Mouse (Mus musculus) thymus, adult 2 months (tissue): Measurements from ENCODE around the gene Itpr1. TPM values are rescaled to one million over a fixed set of nuclear protein-coding genes. Genes with fewer than 3 reads are reported as not detected.

Source experiments
- DNase-seq: peaks from one replicate; pipeline ENCODE4 v3.0.0; 2021
- H3K27ac ChIP-seq: fragments of 200-500 bp; 2 replicates; pipeline ENCODE4 v1.5.1; 2012; ENCODE audit warnings: low read length, control low read depth; ENCODE audit not compliant: control insufficient read depth, insufficient read depth
- H3K27me3 ChIP-seq: fragments of 200-500 bp; 2 replicates; pipeline ENCODE4 v1.6.1; 2012; ENCODE audit warnings: mild to moderate bottlenecking, low read length, moderate library complexity, mixed read lengths; ENCODE audit not compliant: control insufficient read depth, insufficient read depth
- H3K36me3 ChIP-seq: fragments of 200-500 bp; 2 replicates; pipeline ENCODE4 v1.6.1; 2012; ENCODE audit warnings: mild to moderate bottlenecking, low read length, moderate library complexity; ENCODE audit not compliant: control insufficient read depth, insufficient read depth
- H3K4me1 ChIP-seq: fragments of 200-500 bp; replicated peaks from 2 replicates; pipeline ENCODE4 v1.6.1; 2012; ENCODE audit warnings: low read length; ENCODE audit not compliant: control insufficient read depth, insufficient read depth
- H3K4me3 ChIP-seq: fragments of 200-500 bp; 2 replicates; pipeline ENCODE4 v1.5.1; 2012; ENCODE audit warnings: mild to moderate bottlenecking, low read length, control low read depth, moderate library complexity; ENCODE audit not compliant: control insufficient read depth, insufficient read depth
- CTCF ChIP-seq: fragments of 200-500 bp; IDR thresholded peaks from 2 replicates; pipeline ENCODE4 v1.5.1; 2012; ENCODE audit warnings: mild to moderate bottlenecking, control low read depth, low read length, moderate library complexity, borderline replicate concordance; ENCODE audit not compliant: control insufficient read depth, poor library complexity, insufficient read depth; ENCODE audit errors: extremely low read depth
- POLR2A ChIP-seq: fragments of 200-500 bp; IDR thresholded peaks from 2 replicates; pipeline ENCODE4 v1.6.1; 2012; ENCODE audit warnings: mild to moderate bottlenecking, low read length, control low read depth, moderate library complexity; ENCODE audit not compliant: control insufficient read depth, poor library complexity, insufficient read depth; ENCODE audit errors: extremely low read depth
- WGBS: fragments of 180-500 bp; shearing (Covaris S2); methylation state at CpG from one replicate; pipeline ENCODE4 v1.1.7; 2018; 5-methylcytosine and 5-hydroxymethylcytosine counted together
- polyA plus RNA-seq: library from polyadenylated mRNA; depleted of rRNA; stranded (reverse); fragments of >200 nt; gene quantifications from 2 replicates; pipeline ENCODE4 v1.2.3, GENCODE M21; 2012

Itpr1 gene
- polyA plus RNA-seq, 1 experiment, result 28.8 TPM

DNA sequence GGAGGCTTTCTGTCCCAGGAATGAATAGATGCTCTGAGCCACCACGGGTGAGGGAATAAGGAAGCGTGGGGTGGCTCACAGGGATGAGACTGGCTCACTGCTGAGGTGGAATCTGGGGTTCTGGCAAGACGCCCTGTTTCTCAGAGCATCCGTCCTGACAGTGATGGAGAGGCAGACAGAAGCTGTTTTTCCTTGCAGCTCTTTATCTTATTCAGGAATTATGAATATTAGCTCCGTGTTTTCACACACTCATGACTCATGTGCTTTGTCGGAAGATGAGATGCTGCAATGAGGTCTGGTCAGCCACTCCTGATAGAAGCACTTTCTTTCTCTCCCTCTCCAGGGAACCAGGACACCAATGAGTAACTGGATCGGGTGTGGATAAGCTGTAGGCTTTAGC lies 231.5 kb downstream of the Itpr1 start:
- no peaks in the 10 kb centered on the region for H3K27me3 ChIP-seq
- no peak overlapping the region for H3K4me3 ChIP-seq
- no peak for DNase-seq
- H3K36me3 ChIP-seq, result peaks cover 16% of the 10 kb centered on the region
- H3K4me1 ChIP-seq, result no peaks in the 10 kb centered on the region
- no peak overlapping the region for H3K27ac ChIP-seq
- TF ChIP-seq POLR2A (no peak), CTCF (no peak)
- 88% methylated on average over 7 of the region's 7 CpGs for WGBS

DNA sequence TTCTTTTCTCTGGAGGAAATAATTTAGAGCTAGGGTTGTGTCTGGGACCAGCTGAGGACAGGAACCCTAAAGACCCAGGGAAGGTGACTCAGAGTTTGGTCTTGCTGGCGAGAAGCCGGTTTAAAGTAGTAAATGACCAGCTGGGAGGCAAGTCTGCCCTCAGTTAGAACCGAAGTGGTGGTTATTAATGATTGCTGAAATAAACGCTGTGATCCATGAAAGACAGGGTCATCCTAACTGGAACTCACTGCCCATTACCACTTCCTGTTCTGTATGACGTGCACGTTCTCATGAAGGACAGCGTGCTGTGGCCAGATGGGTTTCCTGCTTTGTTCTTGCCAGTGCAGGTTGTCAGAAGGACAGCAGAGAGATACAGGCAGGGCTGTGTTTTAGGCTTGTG lies 232.1 kb downstream of the Itpr1 start:
- no peak for DNase-seq
- H3K4me3 ChIP-seq, result no peak overlapping the region

GRCm38 (mm10) chr6:108446766-108447165 lies 233.9 kb downstream of the Itpr1 start:
- Histone ChIP-seq H3K27me3 (no peaks in the 10 kb centered on the region), H3K36me3 (no peaks in the 10 kb centered on the region; the same call in 1 of the 2 replicates), H3K27ac (no peak overlapping the region), H3K4me3 (no peak overlapping the region), H3K4me1 (no peaks in the 10 kb centered on the region)
- no peak for DNase-seq
- WGBS, result 94% methylated on average over 1 of the region's 1 CpGs
- TF ChIP-seq CTCF (no peak), POLR2A (no peak)

More for the DNA sequence above, 232.1 kb downstream of the Itpr1 start:
- Histone ChIP-seq H3K27me3 (no peaks in the 10 kb centered on the region), H3K4me1 (no peaks in the 10 kb centered on the region), H3K36me3 (peaks cover 12% of the 10 kb centered on the region), H3K27ac (no peak overlapping the region)
- whole genome bisulfite sequencing, result 81% methylated on average over 7 of the region's 7 CpGs
- TF ChIP-seq POLR2A (no peak), CTCF (no peak)

GRCm38 (mm10) chr6:108447179-108447845 lies 234.4 kb downstream of the Itpr1 start:
- Histone ChIP-seq H3K27ac (peak overlapping the region; percentile 37; the same call in 1 of the 2 replicates), H3K36me3 (no peaks in the 10 kb centered on the region; the same call in 1 of the 2 replicates), H3K4me1 (no peaks in the 10 kb centered on the region), H3K27me3 (no peaks in the 10 kb centered on the region), H3K4me3 (no peak overlapping the region)
- DNase-seq, result no peak
- TF ChIP-seq POLR2A, result no peak
- TF ChIP-seq CTCF, result no peak
- 91% methylated on average over 8 of the region's 8 CpGs for WGBS

DNA sequence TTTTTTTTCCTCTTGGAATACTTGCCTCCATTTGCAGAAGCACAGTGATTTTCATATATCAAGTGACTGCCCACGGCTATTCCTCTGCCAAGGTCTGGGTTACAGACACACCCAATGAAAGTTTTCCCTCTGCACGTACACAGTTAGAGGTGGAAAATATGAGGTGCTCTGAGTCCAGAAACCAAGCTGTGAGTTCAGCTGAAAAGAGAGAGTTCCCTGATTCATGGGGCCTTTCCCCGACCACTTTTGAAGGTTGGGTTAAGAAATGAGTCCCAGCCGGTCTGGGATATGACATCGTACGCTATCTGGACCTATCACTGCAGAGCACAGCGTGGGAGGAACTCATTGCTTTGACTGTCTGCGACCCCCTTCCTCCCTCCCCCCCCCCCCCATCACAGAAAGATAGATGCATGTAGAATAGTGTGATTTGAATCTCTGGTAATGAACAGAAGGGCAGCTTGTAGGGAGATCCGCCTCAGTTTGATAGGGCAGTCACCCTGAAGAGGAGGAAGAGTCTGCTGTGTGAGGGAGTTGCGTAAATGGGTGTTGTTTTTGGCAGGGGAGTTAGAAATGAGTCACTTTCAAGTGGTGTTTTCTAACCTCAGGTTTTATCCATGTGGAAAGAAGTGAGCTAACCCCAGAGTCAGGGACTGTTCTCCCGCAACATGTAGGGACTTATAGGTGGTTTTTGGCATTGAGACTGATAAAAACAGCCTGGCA lies 235.3 kb downstream of the Itpr1 start:
- WGBS, result 87% methylated on average over 11 of the region's 11 CpGs
- Histone ChIP-seq H3K27ac (no peak overlapping the region; the same call in 1 of the 2 replicates), H3K27me3 (no peaks in the 10 kb centered on the region), H3K36me3 (no peaks in the 10 kb centered on the region), H3K4me3 (no peak overlapping the region), H3K4me1 (no peaks in the 10 kb centered on the region)
- TF ChIP-seq CTCF (no peak), POLR2A (no peak)
- no peak for DNase-seq

DNA sequence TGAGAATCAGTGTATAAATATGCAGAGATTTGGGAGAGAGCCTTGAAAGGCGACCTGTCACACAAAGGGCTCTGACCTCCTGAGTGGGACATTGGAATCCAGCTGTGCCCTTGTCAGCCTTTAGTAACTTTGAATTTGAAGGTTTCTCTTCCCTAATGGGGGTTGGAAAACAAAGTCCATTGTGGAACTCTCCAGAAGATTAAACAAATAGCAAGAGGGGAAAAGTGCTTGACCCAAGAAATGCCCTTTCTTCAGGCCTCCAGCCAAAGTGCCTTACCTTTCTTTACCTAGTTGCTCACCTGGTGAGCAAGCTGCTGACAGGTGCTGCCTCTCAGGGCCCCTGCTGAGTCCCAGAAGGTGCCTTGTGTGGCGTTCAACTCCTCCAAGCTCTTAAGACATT lies 236.0 kb downstream of the Itpr1 start:
- no peak for DNase-seq
- TF ChIP-seq CTCF (no peak), POLR2A (no peak)
- Histone ChIP-seq H3K36me3 (no peaks in the 10 kb centered on the region), H3K27me3 (no peaks in the 10 kb centered on the region), H3K27ac (peak overlapping the region; percentile 36; the same call in 1 of the 2 replicates), H3K4me3 (no peak overlapping the region), H3K4me1 (no peaks in the 10 kb centered on the region)
- WGBS, result 96% methylated on average over 2 of the region's 2 CpGs
